Mouse (Mus musculus) megakaryocyte, embryonic 14.5 days (primary cell): ENCODE measurements around the gene Cpe.

ENCODE experiments used
- FLI1 ChIP-seq: IDR thresholded peaks from 2 replicates; pipeline ENCODE4 v1.6.1; 2012; ENCODE audit warnings: low read length, inconsistent platforms, mixed read lengths
- GATA1 ChIP-seq: IDR thresholded peaks from 3 replicates; pipeline ENCODE4 v1.6.1; 2012; ENCODE audit warnings: mixed read lengths, low read length, inconsistent platforms, borderline replicate concordance

DNA sequence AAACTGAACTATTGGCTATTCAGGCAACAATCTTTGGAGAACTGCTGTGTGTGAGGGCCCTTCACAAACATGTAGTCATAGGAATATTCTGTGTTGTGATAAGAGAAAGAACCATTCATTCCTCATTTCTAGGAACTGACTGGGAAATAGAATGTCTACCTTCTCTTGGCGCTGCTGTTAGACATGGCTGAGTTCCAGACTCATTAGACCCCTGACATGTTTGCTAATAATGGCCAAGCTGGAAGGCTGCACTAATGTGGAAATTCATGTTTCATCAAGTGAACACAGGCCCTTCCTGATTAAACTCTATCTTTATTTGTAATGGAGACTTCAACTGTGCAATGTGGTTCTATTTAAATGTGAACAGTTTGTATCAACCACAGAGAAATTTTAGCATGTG lies 46.1 kb upstream of the Cpe start:
- TF ChIP-seq GATA1, result no peak
- TF ChIP-seq FLI1, result no peak
